Mouse (Mus musculus): Measurements from ENCODE around the gene Gnl1.
"Not testable (repeated sequence)": the region's sequence is repeated elsewhere in the genome, so short reads cannot be mapped to it uniquely, and the experiment has no call there.

Gene Gnl1

DNA sequence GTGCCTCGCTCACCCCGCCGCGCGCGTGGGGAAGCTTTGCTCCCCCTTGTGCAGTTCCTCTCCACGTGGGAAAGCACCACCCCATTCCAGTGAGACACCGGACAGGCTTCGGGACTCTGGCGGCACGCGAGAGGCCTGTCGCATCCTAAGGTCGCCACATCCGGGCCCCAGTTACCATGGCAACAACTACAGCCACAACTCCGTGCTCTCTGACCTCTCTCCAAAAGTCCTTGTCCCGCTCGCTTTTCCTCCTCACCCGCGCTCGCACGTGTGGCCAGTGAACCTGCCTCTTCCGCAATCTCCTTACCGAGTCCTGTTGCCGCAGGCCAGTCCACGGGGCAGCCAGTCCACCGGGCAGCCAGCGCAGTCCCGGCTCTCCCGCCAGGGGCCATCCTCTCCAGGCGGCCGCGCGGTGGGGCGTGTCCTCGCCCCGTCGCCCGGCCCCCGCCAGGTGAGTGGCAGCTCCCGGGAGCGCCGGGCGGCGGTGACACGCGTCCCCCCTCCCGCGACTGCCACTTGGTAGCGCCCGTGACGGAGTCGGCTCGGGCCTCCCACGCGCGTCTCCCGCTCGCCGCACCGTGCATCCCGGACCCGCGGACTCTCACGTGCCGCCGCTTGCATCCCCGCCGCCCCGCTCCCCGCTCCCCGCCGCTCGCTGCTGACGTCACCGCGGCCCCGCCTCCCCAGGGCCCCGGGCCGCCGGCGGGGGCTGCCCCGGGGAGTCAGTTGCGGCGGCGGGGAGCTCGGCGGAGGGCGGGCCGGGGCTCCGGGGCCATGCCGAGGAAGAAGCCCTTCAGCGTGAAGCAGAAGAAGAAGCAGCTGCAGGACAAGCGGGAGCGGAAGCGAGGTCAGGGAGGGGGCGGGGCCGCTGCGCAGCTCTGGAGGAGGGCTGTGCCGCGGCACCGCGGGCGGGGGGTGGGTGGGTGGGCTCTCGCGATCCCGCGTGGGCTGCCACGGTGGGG is at the start of gene Gnl1, which contains the start of gene Prr3:
Gene Gnl1 (plus strand): TSS at position 451 of the 962 bp plus-strand sequence.
Gene Prr3 (minus strand): TSS at position 836 of the 962 bp plus-strand sequence.
- peak; percentile 95 to 99 for DNase-seq (ENCODE audit: inconsistent age in 2 of 2, low spot score in 1 of 2)

DNA sequence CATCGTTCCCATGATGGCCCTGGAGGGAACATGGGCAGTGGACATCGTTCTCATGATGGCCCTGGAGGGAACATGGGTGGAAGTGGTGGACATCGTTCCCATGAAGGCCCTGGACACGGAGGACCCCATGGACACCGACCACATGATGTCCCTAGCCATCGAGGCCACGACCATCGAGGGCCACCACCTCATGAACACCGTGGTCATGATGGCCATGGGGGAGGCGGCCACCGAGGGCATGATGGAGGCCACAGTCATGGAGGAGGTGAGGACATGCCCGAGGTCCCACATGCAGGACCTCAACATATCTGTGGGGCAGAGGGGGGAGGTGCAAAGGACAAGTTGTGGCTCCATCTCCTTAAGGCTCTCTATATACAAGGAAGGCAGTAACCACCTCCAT is 49.0 kb upstream of the Gnl1 start:
- DNase-seq (ENCODE audit: inconsistent age in 2 of 2, low spot score in 1 of 2), result no peak

DNA sequence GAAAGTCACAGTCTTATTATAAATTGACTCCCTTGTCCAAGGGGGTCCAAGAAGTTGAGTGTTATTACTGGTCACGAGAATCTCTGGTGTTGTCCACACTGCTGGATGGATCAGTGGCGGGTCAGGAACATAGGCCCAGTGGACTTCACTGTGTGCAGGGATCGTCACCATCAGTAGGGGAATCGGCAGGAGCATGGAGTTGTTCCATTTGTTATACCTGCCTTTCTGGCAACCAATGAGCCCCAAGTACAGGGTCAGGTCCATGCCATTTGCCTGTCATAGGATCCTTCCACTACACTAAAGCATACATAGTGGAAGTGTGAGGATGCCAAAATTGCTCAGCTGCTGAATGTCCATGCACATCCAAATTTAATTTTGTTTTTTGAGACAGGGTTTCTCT is 47.0 kb upstream of the Gnl1 start:
- DNase-seq (ENCODE audit: inconsistent age in 2 of 2, low spot score in 1 of 2), result peak in 1 of 2 experiments; percentile 17

DNA sequence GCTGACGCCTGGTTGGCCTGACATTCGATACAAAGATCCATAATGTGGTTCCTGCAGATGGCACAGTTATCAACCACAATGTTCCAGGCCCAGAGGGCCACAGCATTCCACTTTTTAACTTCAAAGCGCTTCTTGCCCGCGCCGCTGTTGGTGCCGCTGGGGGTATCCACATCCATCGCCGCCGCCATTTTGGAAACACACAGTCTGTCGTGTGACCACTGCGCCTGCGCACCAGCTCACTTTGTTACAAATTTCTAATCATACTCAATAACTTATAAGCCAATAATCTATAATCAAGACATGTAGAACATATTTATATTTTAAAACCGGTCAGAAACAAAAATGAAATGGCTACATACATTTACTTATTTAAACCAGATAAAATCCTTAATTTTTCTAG is 43.9 kb upstream of the Gnl1 start:
- DNase-seq (ENCODE audit: inconsistent age in 2 of 2, low spot score in 1 of 2), result not testable (repeated sequence)

DNA sequence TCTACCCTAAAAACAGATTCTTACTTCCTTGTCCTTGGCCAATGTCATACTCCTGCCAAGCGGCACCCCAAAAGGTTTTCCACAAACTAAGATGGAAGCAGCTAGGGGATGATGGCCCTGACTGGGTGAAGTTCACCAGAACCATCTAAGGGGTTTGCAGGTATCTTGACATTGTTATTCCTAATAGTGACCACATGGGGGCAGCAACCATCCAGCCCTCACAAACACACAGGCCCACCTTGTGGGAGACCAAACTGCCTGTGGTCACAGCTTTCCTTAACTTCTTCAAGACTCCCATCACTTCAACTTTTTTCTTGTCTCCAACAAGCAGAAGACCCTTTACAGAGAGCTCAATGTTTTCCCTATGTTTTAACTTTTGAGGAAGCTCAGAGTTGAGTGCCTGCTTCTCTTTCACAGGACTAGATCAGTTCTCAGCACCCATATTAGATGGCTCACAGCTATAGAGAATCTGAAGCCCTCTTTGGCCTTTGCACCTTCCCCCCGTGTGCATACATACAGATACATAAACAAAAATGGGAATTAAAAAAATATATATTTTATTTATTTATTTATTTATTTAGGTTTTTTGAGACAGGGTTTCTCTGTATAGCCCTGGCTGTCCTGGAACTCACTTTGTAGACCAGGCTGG is 41.8 kb upstream of the Gnl1 start:
- peak; percentile 49 to 79 for DNase-seq (ENCODE audit: inconsistent age in 2 of 2, low spot score in 1 of 2)

DNA sequence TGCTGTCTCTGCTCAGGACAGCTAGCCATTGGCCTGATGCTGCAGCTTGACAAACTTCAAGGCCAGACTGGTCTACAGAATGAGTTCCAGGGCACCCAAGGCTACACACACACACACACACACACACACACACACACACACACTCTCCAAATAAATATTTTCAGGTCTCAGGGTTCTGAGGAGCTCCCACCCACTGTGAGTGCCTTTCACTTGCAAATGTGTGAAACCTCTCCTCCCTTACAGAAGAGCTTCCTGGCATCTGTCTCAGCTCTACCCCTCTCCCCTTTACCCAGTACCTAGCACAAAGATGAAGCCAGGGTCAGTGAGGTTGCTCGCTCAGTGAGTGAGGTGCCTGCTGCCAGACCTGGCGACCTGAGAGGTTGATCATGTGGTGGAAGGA is 40.5 kb upstream of the Gnl1 start:
- no peak for DNase-seq (ENCODE audit: inconsistent age in 2 of 2, low spot score in 1 of 2)

GRCm38 (mm10) chr17:35939941-35940340 is 39.7 kb upstream of the Gnl1 start:
- DNase-seq (ENCODE audit: inconsistent age in 2 of 2, low spot score in 1 of 2), result no peak

- DNase-seq (ENCODE audit: inconsistent age in 2 of 2, low spot score in 1 of 2), result not testable (repeated sequence)
Measured at GRCm38 (mm10) chr17:35950946-35951345, 28.7 kb upstream of the Gnl1 start.

- DNase-seq (ENCODE audit: inconsistent age in 2 of 2, low spot score in 1 of 2), result not testable (repeated sequence)
Measured at GRCm38 (mm10) chr17:35952559-35952958, 27.1 kb upstream of the Gnl1 start.

DNA sequence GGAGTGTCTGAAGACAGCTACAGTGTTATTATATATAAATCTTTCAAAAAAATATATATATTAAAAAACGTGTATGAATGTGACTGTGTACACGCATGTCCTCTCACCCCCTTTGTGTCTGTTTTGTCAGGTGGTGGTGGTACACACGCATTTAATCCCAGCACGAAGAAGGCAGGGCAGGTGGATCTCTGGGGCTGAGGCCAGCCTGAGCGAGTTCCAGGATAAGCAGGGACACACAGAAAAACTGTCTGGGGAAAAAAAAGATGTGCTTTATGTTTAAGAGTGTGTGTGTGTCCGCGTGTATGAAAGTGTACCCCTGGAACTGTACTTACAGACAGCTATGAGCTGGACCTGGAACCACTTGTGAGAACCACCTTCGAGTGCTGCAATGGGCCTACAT is 25.0 kb upstream of the Gnl1 start:
- no peak for DNase-seq (ENCODE audit: inconsistent age in 2 of 2, low spot score in 1 of 2)

DNA sequence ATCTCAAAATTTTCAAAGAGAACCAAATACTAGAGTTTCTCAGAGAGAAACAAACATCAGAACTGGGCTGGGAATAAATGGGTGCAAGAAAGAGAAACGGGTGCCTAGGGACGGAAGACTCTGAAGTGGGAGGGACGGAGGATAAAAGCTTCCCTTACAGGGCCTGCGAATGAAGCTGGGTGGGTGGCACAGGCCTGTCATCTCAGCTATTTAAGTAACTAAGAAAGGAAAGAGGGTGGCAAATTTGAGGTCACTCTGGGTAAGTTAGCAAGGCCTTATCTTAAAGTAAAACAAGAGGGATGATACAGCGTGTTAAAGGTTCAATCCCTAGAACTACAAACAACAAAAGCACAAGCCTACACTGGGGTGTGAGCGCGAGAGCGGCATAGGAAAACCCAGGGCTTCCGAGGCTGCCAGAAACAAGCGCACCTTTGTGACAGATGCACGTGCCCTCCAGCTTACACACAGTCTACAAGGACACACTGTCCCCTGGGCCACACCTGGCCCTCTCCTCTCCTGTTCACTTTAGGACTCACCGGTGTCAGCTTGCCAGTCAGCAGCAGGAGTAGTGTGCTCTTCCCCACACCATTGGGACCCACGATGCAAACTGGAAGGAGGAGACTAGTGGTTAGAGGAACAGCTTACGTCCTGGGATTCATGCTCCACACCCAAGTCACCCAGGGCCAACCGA is 21.0 kb upstream of the Gnl1 start:
- DNase-seq (ENCODE audit: inconsistent age in 2 of 2, low spot score in 1 of 2), result no peak

DNA sequence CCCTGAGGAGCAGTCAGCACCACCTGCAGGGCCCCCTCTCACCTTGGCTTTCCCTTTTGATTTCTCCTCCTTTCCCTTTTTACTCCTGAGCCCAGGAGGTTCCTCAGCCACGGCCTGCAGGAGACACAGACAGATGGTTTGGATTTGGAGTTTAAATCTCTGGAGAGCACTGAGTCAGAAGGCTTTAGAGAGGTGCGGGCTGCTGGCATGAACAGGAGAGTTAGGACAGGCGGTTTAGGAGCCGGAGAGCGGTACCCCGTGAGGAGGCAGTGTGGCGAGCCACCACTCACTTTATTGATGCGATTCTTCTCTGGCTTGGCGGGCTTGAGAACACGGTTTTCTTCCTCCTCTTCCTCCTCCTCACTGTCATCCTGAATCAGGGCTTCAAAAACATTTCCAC is 16.4 kb upstream of the Gnl1 start:
- DNase-seq (ENCODE audit: inconsistent age in 2 of 2, low spot score in 1 of 2), result no peak

- DNase-seq (ENCODE audit: inconsistent age in 2 of 2, low spot score in 1 of 2), result no peak
Measured at GRCm38 (mm10) chr17:35967621-35968020, 12.0 kb upstream of the Gnl1 start.

- peak; percentile 99 to 100 for DNase-seq (ENCODE audit: inconsistent age in 2 of 2, low spot score in 1 of 2)
Measured at GRCm38 (mm10) chr17:35969418-35970389, 9.9 kb upstream of the Gnl1 start, which contains the start of gene Abcf1. Gene Abcf1, minus strand, starts transcription at chr17:35969761.

DNA sequence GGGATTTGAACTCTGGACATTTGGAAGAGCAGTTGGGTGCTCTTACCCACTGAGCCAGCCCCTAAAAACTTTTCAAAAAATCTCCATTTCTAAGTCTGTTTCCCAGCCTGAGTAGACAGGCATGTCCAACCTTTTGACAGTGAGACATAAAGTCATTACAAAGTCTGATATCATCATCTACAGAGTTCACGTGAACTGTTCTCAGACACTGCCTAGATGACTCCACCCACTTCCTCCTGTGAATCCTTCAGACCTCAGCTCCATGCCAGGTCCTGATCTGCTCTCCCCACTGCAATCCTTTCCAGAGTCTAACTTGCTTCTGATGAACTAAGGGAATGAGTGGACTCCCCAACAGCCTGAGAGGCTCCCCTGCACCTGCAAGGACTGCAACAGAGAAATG is 7.5 kb upstream of the Gnl1 start:
- DNase-seq (ENCODE audit: inconsistent age in 2 of 2, low spot score in 1 of 2), result no peak

DNA sequence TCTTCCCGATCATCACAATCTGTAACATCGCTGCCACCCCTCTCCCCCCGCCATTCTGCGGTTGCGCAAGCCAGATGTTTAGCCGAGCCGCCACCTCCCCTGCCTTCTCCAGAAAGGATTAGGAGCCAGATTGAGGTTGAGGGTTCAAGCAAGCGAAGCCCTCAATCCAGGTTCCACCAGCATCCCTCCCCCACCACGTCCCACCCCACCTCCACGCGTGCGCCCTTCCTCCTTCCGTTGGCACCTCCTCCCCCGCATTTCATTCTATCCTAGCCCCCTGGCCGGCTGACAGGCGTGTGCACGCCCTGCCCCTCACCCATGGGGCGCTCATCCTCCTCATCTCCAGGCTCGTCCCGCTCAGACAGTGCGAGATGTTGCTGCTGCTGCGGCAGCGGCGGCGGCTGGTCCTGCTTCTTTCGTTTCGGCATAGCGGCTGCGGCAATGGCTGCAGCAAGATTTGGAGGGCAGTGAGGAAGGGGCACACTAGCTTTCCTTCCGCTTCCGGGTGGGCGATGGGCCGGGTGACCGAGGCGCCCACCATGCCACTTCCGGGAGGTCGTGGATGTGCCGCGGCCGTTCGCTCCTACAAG is 745 bp upstream of the Gnl1 start:
- no peak for DNase-seq (ENCODE audit: inconsistent age in 2 of 2, low spot score in 1 of 2)

DNA sequence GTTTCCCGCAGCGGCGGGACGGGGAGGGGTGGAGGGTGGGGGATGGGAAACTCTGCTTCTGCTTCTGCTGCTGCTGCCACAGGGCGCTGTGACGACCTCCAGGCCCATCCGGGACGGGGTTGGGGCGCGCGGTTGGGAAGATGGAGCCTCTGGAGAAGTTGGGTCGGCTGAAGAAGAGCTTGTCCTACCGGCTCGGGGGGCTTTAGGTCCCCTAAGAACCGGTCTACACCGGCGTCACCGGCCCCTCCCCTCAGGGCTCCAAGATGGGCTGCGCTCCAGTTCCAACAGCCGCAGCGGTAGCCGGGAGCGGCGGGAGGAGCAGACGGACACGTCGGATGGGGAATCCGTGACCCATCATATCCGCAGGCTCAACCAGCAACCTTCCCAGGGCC is 708 bp downstream of the Gnl1 start:
- DNase-seq (ENCODE audit: inconsistent age in 2 of 2, low spot score in 1 of 2), result peak; percentile 69 to 87

- DNase-seq (ENCODE audit: inconsistent age in 2 of 2, low spot score in 1 of 2), result no peak
Measured at GRCm38 (mm10) chr17:35981776-35982175, 2.1 kb downstream of the Gnl1 start.

GRCm38 (mm10) chr17:35991781-35992180 is 12.1 kb downstream of the Gnl1 start:
- DNase-seq (ENCODE audit: inconsistent age in 2 of 2, low spot score in 1 of 2), result no peak

DNA sequence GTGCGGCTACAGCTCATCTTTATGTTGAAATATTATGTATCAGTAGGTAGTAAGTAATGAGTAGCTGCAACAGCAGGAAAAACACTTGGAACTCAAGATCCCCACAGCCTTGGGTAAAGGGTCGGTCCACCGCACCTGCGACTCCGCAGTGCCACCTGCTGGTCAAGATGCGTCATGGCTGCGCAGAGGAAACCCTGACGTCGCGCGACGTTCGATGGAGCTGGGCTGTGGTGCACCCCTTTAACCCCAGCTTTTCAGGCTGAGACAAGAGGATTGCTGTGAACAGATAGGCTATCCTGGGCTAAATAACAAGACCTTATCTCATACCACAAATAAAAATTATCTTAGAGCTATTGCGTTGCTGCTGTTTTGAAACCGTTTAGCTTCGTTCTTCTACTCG is 14.0 kb downstream of the Gnl1 start:
- DNase-seq (ENCODE audit: inconsistent age in 2 of 2, low spot score in 1 of 2), result peak; percentile 79 to 89
